Mouse (Mus musculus) heart, adult 2 months (tissue): ENCODE measurements at regions not wholly inside any gene's neighbourhood (a gene's known extent, or its start where the extent isn't known, plus 50 kb on each side); places are given as distances from the start of the nearest gene placed in this dataset.

Experiments used
- DNase-seq, 2 experiments: peaks; one replicate each; pipeline ENCODE4 v3.0.0; 2021
- H3K27ac ChIP-seq: fragments of 200-600 bp; 2 replicates; pipeline ENCODE4 v1.8.1; 2022
- H3K27me3 ChIP-seq: fragments of 200-500 bp; 2 replicates; pipeline ENCODE4 v1.6.1; 2012; ENCODE audit warnings: mild to moderate bottlenecking, low read length, inconsistent platforms, mixed read lengths; ENCODE audit not compliant: control insufficient read depth, insufficient read depth
- H3K36me3 ChIP-seq: fragments of 200-500 bp; 2 replicates; pipeline ENCODE4 v1.6.1; 2012; ENCODE audit warnings: low read length, inconsistent platforms; ENCODE audit not compliant: control insufficient read depth, insufficient read depth
- H3K4me1 ChIP-seq: fragments of 200-500 bp; 2 replicates; pipeline ENCODE4 v1.6.1; 2011; ENCODE audit warnings: low read length; ENCODE audit not compliant: control insufficient read depth, insufficient read depth
- H3K4me3 ChIP-seq: fragments of 200-600 bp; 2 replicates; pipeline ENCODE4 v1.8.1; 2022
- H3K79me2 ChIP-seq: fragments of 200-500 bp; replicated peaks from 2 replicates; pipeline ENCODE4 v1.6.1; 2012; ENCODE audit warnings: mild to moderate bottlenecking, inconsistent platforms, low read length, moderate library complexity, mixed read lengths; ENCODE audit not compliant: control insufficient read depth, insufficient read depth
- H3K9ac ChIP-seq: fragments of 200-500 bp; 2 replicates; pipeline ENCODE4 v1.6.1; 2012; ENCODE audit warnings: low read depth, mild to moderate bottlenecking, control low read depth, inconsistent platforms, low read length, mixed read lengths
- CTCF ChIP-seq: fragments of 200-600 bp; IDR thresholded peaks from 2 replicates; pipeline ENCODE4 v1.8.1; 2022; ENCODE audit warnings: antibody characterized with exemption, mild to moderate bottlenecking, moderate library complexity
- EP300 ChIP-seq: fragments of 200-500 bp; IDR thresholded peaks from 2 replicates; pipeline ENCODE4 v1.6.1; 2011; ENCODE audit warnings: low read depth, low read length, control low read depth; ENCODE audit not compliant: insufficient read depth
- POLR2A ChIP-seq: fragments of 200-500 bp; IDR thresholded peaks from 2 replicates; pipeline ENCODE4 v1.6.1; 2011; ENCODE audit warnings: mild to moderate bottlenecking, low read depth, low read length, control low read depth; ENCODE audit not compliant: insufficient read depth
- WGBS: fragments of 180-500 bp; shearing (Covaris S2); methylation state at CpG from one replicate; pipeline ENCODE4 v1.1.7; 2018; 5-methylcytosine and 5-hydroxymethylcytosine counted together
- intact Hi-C: fragments of 180-260 bp; cut with DNase I; formaldehyde crosslinking; loops from one replicate; pipeline ENCODE4 v1.15.1; 2025

GRCm38 (mm10) chr12:107250747-107251470 is 237.5 kb upstream of the 3110018I06Rik start:
- intact Hi-C loops, result no loop called here
- WGBS, result 57% methylated on average over 9 of the region's 9 CpGs

GRCm38 (mm10) chr12:107251981-107252380 is 236.5 kb upstream of the 3110018I06Rik start:
- Histone ChIP-seq H3K9ac (no peak overlapping the region), H3K36me3 (no peaks in the 10 kb centered on the region), H3K27me3 (no peaks in the 10 kb centered on the region), H3K27ac (no peak overlapping the region), H3K4me1 (no peaks in the 10 kb centered on the region), H3K79me2 (no peaks in the 10 kb centered on the region), H3K4me3 (no peak overlapping the region)
- 82% methylated on average over 15 of the region's 15 CpGs for WGBS
- intact Hi-C loops, result no loop called here
- no peak for TF ChIP-seq CTCF
- TF ChIP-seq POLR2A, result no peak
- no peak for TF ChIP-seq EP300
- DNase-seq, result no peak

More at GRCm38 (mm10) chr12:107250747-107251470, 237.5 kb upstream of the 3110018I06Rik start:
- Histone ChIP-seq H3K79me2 (no peaks in the 10 kb centered on the region), H3K9ac (no peak overlapping the region), H3K27ac (no peak overlapping the region), H3K27me3 (no peaks in the 10 kb centered on the region), H3K4me3 (no peak overlapping the region), H3K36me3 (no peaks in the 10 kb centered on the region), H3K4me1 (no peaks in the 10 kb centered on the region)
- no peak for TF ChIP-seq EP300
- TF ChIP-seq POLR2A, result no peak
- no peak for TF ChIP-seq CTCF
- no peak for DNase-seq

- WGBS, result 76% methylated on average over 5 of the region's 5 CpGs
- Histone ChIP-seq H3K27ac (no peak overlapping the region), H3K4me1 (no peaks in the 10 kb centered on the region), H3K4me3 (no peak overlapping the region), H3K9ac (no peak overlapping the region), H3K36me3 (no peaks in the 10 kb centered on the region), H3K27me3 (no peaks in the 10 kb centered on the region), H3K79me2 (no peaks in the 10 kb centered on the region)
- TF ChIP-seq POLR2A (no peak), EP300 (no peak), CTCF (no peak)
- intact Hi-C loops, result no loop called here
- DNase-seq, result no peak
Observed at GRCm38 (mm10) chr12:107262076-107262475, 226.4 kb upstream of the 3110018I06Rik start.

- DNase-seq, result no peak
- TF ChIP-seq CTCF, result no peak
- no peak for TF ChIP-seq EP300
- no peak for TF ChIP-seq POLR2A
- 76% methylated on average over 4 of the region's 4 CpGs for WGBS
- H3K4me3 ChIP-seq, result no peak overlapping the region
- no peak overlapping the region for H3K9ac ChIP-seq
- H3K27ac ChIP-seq, result no peak overlapping the region
- no peaks in the 10 kb centered on the region for H3K79me2 ChIP-seq
- no peaks in the 10 kb centered on the region for H3K27me3 ChIP-seq
- H3K4me1 ChIP-seq, result no peaks in the 10 kb centered on the region
- H3K36me3 ChIP-seq, result no peaks in the 10 kb centered on the region
- intact Hi-C loops, result no loop called here
Observed at GRCm38 (mm10) chr12:107262516-107262915, 225.9 kb upstream of the 3110018I06Rik start.

- Histone ChIP-seq H3K27ac (no peak overlapping the region), H3K27me3 (no peaks in the 10 kb centered on the region), H3K4me3 (no peak overlapping the region), H3K9ac (no peak overlapping the region), H3K36me3 (no peaks in the 10 kb centered on the region), H3K79me2 (no peaks in the 10 kb centered on the region), H3K4me1 (no peaks in the 10 kb centered on the region)
- no peak for DNase-seq
- TF ChIP-seq CTCF (no peak), POLR2A (no peak), EP300 (no peak)
- intact Hi-C loops, result no loop called here
- 43% methylated on average over 2 of the region's 2 CpGs for WGBS
Observed at GRCm38 (mm10) chr12:107266696-107267095, 221.7 kb upstream of the 3110018I06Rik start.

GRCm38 (mm10) chr12:107285622-107286021 is 202.8 kb upstream of the 3110018I06Rik start:
- no peaks in the 10 kb centered on the region for H3K79me2 ChIP-seq
- H3K27me3 ChIP-seq, result no peaks in the 10 kb centered on the region
- intact Hi-C loops, result no loop called here
- no peaks in the 10 kb centered on the region for H3K36me3 ChIP-seq
- TF ChIP-seq POLR2A (no peak), EP300 (no peak), CTCF (no peak)
- DNase-seq, result no peak
- no peak overlapping the region for H3K27ac ChIP-seq
- H3K9ac ChIP-seq, result no peak overlapping the region
- 77% methylated on average over 9 of the region's 9 CpGs for WGBS
- H3K4me3 ChIP-seq, result no peak overlapping the region
- no peaks in the 10 kb centered on the region for H3K4me1 ChIP-seq
